Mouse (Mus musculus) lung, embryonic 14.5 days (tissue): ENCODE measurements around the gene Ttc5. TPM values are rescaled to one million over a fixed set of nuclear protein-coding genes. Genes with fewer than 3 reads are reported as not detected.
"Not testable (repeated sequence)": the region's sequence is repeated elsewhere in the genome, so short reads cannot be mapped to it uniquely, and the experiment has no call there.

Experiments
- ATAC-seq: fragments of 200-750 bp; cut with Nextera tagmentation; 2 replicates; pipeline ENCODE4 v1.8.0; 2017; ENCODE audit warnings: mild to moderate bottlenecking, moderate TSS enrichment, moderate library complexity; ENCODE audit not compliant: insufficient read depth
- DNase-seq: peaks from one replicate; pipeline ENCODE4 v3.0.0-alpha.2; 2015
- H3K27ac ChIP-seq: fragments of 300-500 bp; sonication (generic); 2 replicates; pipeline ENCODE4 v1.5.1; 2014; ENCODE audit warnings: low read depth, mild to moderate bottlenecking, moderate library complexity
- H3K27me3 ChIP-seq: fragments of 300-500 bp; sonication (generic); 2 replicates; pipeline ENCODE4 v1.6.1; 2014; ENCODE audit warnings: low read length, control low read depth; ENCODE audit not compliant: insufficient read depth
- H3K36me3 ChIP-seq: fragments of 300-500 bp; sonication (generic); 2 replicates; pipeline ENCODE4 v1.6.1; 2014; ENCODE audit warnings: control low read depth; ENCODE audit not compliant: insufficient read depth
- H3K4me1 ChIP-seq: fragments of 300-500 bp; sonication (generic); 2 replicates; pipeline ENCODE4 v1.6.1; 2014; ENCODE audit warnings: antibody characterized with exemption, control low read depth; ENCODE audit not compliant: insufficient read depth
- H3K4me2 ChIP-seq: fragments of 300-500 bp; sonication (generic); 2 replicates; pipeline ENCODE4 v1.6.1; 2014; ENCODE audit warnings: mild to moderate bottlenecking
- H3K4me3 ChIP-seq: fragments of 300-500 bp; sonication (generic); 2 replicates; pipeline ENCODE4 v1.5.1; 2014; ENCODE audit warnings: low read depth, low read length
- H3K9ac ChIP-seq: fragments of 300-500 bp; sonication (generic); 2 replicates; pipeline ENCODE4 v1.6.1; 2014
- H3K9me3 ChIP-seq: fragments of 300-500 bp; sonication (generic); 2 replicates; pipeline ENCODE4 v1.6.1; 2016; ENCODE audit warnings: low read depth, low read length, control low read depth
- CTCF ChIP-seq: IDR thresholded peaks from 2 replicates; pipeline ENCODE4 v1.5.1; 2016; ENCODE audit warnings: antibody characterized with exemption, low read depth
- WGBS: fragments of 180-500 bp; shearing (Covaris S2); extraction: QIAGEN DNeasy Blood & Tissue Kit; methylation state at CpG from one replicate; pipeline ENCODE4 v1.1.7; 2014; 5-methylcytosine and 5-hydroxymethylcytosine counted together
- polyA plus RNA-seq: library from polyadenylated mRNA; unstranded; fragments of >200 nt; fragmentation: Nextera tagmentation; extraction: Ambion mirVana; gene quantifications from 2 replicates; pipeline ENCODE4 v1.2.1, GENCODE M21; 2014

The Ttc5 gene
- polyA plus RNA-seq, 1 experiment from 2014 or later = 68.6 TPM

DNA sequence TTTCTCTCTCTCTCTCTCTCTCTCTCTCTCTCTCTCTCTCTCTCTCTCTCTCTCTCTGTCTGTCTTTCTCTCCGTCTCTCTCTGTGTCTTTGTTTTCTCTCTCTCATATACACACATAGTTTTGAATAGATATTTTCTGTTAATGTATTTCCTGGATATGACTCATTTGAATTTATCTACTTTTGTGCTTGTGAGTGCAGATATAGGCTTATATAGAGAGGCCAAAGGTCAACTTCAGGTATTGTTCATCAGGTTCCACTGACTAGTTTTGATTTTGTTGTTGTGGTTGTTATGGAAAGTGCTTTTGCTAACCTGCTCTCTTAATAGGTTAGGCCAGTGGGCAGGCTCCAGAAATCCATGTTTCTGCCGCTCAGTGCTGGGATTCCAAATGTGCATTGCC is 27.7 kb upstream of the Ttc5 start:
- Histone ChIP-seq H3K27ac (no peak overlapping the region), H3K27me3 (no peaks in the 10 kb centered on the region), H3K9ac (no peak overlapping the region), H3K36me3 (peaks cover 56% of the 10 kb centered on the region), H3K4me3 (no peak overlapping the region), H3K4me1 (peaks cover 3% of the 10 kb centered on the region; the same call in 1 of the 2 replicates), H3K4me2 (no peak overlapping the region), H3K9me3 (no peaks in the 10 kb centered on the region)
- WGBS = 89% methylated on average over 2 of the region's 2 CpGs
- DNase-seq (no peak), ATAC-seq (no peak)
- TF ChIP-seq CTCF = no peak

DNA sequence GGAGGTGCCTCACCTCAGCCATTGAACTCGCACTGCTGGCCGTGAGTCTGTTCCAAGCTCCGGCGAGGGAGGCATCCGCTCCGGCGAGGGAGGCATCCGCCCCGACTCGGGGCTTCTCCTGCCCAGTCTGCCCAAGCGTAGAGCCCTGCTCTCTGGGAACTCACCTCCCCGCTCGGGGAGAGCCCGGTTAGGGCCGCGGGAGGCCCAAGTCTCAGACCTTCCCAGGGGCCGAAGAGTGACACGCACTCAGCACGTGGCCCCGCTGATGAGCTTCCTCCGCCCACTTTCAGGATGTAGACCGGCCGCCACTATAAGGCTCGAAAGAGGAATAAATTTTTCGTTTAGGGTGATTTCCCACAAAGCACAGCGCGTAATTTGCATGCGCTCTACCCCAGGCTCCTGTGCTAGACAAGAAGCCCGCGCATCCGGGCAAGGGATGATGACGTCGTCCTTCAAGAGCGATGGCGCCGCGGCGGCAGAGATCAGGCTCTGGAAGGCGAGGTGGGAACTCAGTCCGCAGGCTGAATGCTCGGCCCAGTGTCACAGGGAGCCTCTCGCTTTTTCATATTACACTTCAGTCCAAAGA is 22.3 kb upstream of the Ttc5 start, which contains the start of the genes Ccnb1ip1 and Parp2:
TSS of gene Ccnb1ip1 (minus strand) at position 246 of the 586 bp plus-strand sequence.
TSS of gene Parp2 (plus strand) at position 355 of the 586 bp plus-strand sequence.
- peak within 1 kb of the TSS; percentile 63 for H3K4me2 ChIP-seq
- H3K9ac ChIP-seq = peak within 1 kb of the TSS; percentile 58
- H3K4me3 ChIP-seq = peak within 1 kb of the TSS; percentile 44
- peak within 1 kb of the TSS; percentile 76 for H3K27ac ChIP-seq
- H3K36me3 ChIP-seq = peaks cover 15% of the 10 kb centered on the region; the same call in 1 of the 2 replicates
- ATAC-seq (peak; percentile 99), DNase-seq (peak; percentile 99)
- H3K9me3 ChIP-seq = no peaks in the 10 kb centered on the region
- no peaks in the 10 kb centered on the region for H3K27me3 ChIP-seq
- H3K4me1 ChIP-seq = peaks cover 3% of the 10 kb centered on the region; the same call in 1 of the 2 replicates
- TF ChIP-seq CTCF = no peak
- under 1% methylated on average over 42 of the region's 42 CpGs for WGBS

DNA sequence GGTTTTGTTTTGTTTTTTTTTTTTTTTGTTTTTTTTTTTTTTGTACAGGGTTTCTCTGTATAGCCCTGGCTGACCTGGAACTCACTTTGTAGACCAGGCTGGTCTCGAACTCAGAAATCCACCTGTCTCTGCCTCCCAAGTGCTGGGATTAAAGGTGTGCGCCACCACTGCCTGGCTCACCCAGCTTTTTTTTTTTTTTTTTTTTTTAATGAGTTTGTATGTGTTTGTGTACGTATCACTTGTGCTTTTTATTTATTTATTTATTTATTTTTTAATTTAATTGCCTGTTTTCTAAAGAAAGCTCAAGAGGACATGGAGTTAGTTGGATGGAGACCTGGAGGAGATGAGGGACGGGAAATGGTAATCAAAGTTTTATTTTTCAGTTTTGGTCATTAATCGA is 21.1 kb upstream of the Ttc5 start:
- H3K27me3 ChIP-seq, H3K36me3 ChIP-seq, ATAC-seq, H3K9ac ChIP-seq, H3K9me3 ChIP-seq, H3K4me1 ChIP-seq, DNase-seq: not testable (repeated sequence)
- Histone ChIP-seq H3K4me3 (peak overlapping the region; percentile 44; the same call in 1 of the 2 replicates), H3K27ac (peak overlapping the region; percentile 67; the same call in 1 of the 2 replicates), H3K4me2 (peak overlapping the region; percentile 63)
- 80% methylated on average over 5 of the region's 5 CpGs for WGBS

DNA sequence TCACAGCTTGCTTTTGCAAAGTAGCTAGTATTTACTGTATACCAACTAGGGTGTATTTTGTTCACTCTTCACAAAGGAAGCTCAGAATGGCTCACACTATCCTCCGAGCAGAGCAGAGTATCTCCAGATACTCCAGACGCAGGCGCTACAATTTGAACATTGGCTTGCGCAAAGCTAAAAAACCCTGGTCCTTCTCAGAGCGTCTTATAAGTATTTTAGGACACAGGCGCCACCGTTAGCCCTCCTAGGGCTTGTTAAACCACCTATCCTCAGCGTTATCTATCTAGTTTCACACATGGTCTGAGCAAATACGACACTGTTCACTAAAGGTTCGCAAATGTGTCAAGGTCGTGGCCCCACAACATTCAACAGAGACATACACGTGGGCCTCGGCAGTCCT is 19.4 kb upstream of the Ttc5 start:
- H3K4me2 ChIP-seq = no peak overlapping the region
- no peak for TF ChIP-seq CTCF
- H3K27ac ChIP-seq = no peak overlapping the region
- no peaks in the 10 kb centered on the region for H3K9me3 ChIP-seq
- no peaks in the 10 kb centered on the region for H3K27me3 ChIP-seq
- DNase-seq = no peak
- no peak overlapping the region for H3K9ac ChIP-seq
- 58% methylated on average over 13 of the region's 13 CpGs for WGBS
- H3K4me3 ChIP-seq = no peak overlapping the region
- ATAC-seq = no peak
- peaks cover 3% of the 10 kb centered on the region; the same call in 1 of the 2 replicates for H3K4me1 ChIP-seq
- no peaks in the 10 kb centered on the region for H3K36me3 ChIP-seq

DNA sequence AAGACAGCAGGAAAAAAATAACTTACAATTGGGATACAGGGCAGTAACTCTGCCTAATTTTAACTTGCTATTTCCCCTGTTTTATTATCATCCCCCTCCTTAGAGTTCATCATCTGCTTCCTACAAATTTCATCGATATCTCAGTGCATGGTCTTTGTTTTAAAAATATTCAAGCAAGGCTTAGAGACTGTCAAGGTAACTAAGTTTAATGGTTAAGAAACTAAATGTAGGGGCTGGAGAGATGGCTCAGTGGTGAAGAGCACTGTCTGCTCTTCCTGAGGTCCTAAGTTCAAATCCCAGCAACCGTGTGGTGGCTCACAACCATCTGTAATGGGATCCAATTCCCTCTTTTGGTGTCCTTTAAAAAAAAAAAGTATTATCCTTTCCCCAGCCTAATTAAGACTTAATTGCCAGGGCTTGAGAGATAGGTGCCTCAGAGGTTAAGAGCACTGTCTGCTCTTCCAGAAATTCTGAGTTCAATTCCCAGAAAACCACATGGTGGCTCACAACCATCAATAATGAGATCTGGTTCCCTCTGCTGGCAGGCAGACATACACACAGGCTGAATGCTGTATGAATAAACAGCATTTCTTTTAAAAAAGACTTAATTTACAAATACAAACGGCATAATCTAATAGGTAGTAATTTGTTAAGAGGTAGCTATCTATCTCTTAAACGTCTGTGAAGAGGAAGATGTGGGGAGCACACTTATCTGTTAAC is 17.7 kb upstream of the Ttc5 start:
- peak; percentile 57 for DNase-seq
- no peaks in the 10 kb centered on the region for H3K4me1 ChIP-seq
- 55% methylated on average over 4 of the region's 4 CpGs for WGBS
- no peak overlapping the region for H3K27ac ChIP-seq
- no peak overlapping the region for H3K9ac ChIP-seq
- H3K4me3 ChIP-seq = no peak overlapping the region
- H3K36me3 ChIP-seq = no peaks in the 10 kb centered on the region
- H3K9me3 ChIP-seq = no peaks in the 10 kb centered on the region
- no peaks in the 10 kb centered on the region for H3K27me3 ChIP-seq
- peak; percentile 62 for TF ChIP-seq CTCF
- no peak overlapping the region for H3K4me2 ChIP-seq
- no peak for ATAC-seq

DNA sequence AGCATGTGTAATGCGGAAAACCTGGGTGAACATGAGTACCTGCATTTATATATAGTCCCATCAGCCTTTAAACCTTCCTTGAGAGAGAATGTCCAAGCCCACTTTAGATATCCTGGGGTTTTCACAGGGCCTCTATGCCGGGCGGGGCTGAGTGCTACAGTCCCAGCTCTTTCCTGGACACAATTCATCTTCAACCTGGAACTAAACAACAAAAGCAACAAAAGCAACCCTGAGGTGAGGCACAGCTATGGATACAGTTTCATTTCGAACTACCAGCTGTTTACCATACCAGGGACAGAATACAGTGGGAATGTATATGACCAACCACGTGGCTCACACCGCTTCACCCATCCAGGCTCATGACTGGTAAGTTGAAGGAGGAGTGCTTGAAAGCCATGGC is 17.1 kb upstream of the Ttc5 start:
- no peak for DNase-seq
- H3K4me2 ChIP-seq = no peak overlapping the region
- no peak for TF ChIP-seq CTCF
- no peaks in the 10 kb centered on the region for H3K27me3 ChIP-seq
- no peak overlapping the region for H3K9ac ChIP-seq
- no peaks in the 10 kb centered on the region for H3K4me1 ChIP-seq
- no peak overlapping the region for H3K4me3 ChIP-seq
- no peaks in the 10 kb centered on the region for H3K9me3 ChIP-seq
- no peak overlapping the region for H3K27ac ChIP-seq
- ATAC-seq = no peak
- H3K36me3 ChIP-seq = no peaks in the 10 kb centered on the region
- 88% methylated on average over 6 of the region's 6 CpGs for WGBS

DNA sequence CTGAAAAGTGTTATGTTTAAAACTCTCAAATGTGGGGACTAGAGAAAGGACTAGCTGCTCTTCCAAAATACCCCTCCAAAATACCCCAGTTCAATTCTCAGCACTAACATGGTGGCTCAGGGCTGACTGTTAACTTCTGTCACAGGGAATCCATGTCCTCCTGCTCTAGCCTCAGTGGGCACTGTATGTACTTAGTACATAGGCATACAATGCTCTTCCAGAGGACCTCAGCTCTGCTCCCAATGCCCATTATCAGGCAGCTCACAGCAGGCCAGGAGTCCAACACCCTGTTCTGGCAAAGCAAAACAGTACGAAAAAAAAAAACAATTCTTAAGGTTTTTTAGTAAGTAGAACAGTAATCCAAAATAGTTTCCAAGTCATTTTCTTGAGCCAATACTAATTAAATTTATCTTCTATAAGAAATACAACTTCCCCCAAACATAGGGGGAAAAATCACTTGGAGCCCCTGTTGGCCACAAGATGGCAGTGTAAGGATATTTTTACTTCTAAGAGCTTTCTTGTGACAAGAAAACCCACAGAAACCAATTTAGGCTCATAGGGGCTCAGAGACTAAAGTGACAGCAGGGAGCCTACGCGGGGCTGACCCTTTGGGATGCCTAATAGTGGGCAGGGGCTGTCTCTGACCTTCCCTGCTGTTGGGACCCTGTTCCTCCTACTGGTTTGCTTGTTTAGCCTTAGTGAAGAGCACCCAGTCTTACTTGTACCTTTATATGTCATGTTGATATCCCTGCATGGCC is 14.4 kb upstream of the Ttc5 start:
- no peaks in the 10 kb centered on the region for H3K36me3 ChIP-seq
- no peak overlapping the region for H3K4me3 ChIP-seq
- H3K27ac ChIP-seq = no peak overlapping the region
- H3K4me1 ChIP-seq = no peaks in the 10 kb centered on the region
- H3K27me3 ChIP-seq = no peaks in the 10 kb centered on the region
- no peak overlapping the region for H3K4me2 ChIP-seq
- WGBS = 1% methylated on average over 3 of the region's 3 CpGs
- peak; percentile 56 for TF ChIP-seq CTCF
- H3K9ac ChIP-seq = no peak overlapping the region
- H3K9me3 ChIP-seq = no peaks in the 10 kb centered on the region
- DNase-seq (peak; percentile 86), ATAC-seq (no peak; the same call in 1 of the 2 replicates)
